Mouse (Mus musculus) liver, adult 2 months (tissue): ENCODE data around the gene Smpd2.

Source experiments
- CTCF ChIP-seq: fragments of 200-500 bp; IDR thresholded peaks from 2 replicates; pipeline ENCODE4 v1.5.1; 2011; ENCODE audit warnings: low read depth, low read length, control low read depth
- POLR2A ChIP-seq: fragments of 200-500 bp; IDR thresholded peaks from 2 replicates; pipeline ENCODE4 v1.6.1; 2011; ENCODE audit warnings: low read length, control low read depth; ENCODE audit not compliant: insufficient read depth; ENCODE audit errors: extremely low read depth

DNA sequence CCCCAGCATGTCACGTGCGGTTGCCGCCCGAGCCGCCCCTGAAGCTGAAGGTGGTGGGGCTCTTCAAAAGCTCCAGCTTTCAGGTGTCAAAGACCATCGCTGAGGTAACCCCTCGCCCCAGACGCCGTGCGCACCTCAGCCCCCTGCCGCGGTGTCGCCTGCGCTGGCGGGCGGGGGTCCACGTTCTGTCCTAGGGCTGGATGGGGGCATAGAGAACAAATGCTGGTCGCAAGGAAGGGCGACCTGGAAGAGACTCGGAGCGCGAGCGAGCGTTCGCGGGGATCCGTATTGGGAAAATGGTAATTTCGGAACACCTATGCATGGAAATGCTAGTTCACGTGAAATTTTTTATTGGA, 327 bp upstream of the Smpd2 start:
- TF ChIP-seq POLR2A (no peak), CTCF (no peak)
